Mouse (Mus musculus) C2C12 (cell line): Measurements from ENCODE around the gene Rnf38. TPM values are rescaled to one million over a fixed set of nuclear protein-coding genes. Genes with fewer than 3 reads are reported as not detected.
A peak's percentile ranks its signal among the peaks of the same experiment; 100 is the strongest.

ENCODE experiments used
- H3K27me3 ChIP-seq: one replicate; pipeline ENCODE4 v1.6.1; 2011; ENCODE audit not compliant: control insufficient read depth, insufficient read depth, insufficient read length
- H3K36me3 ChIP-seq: one replicate; pipeline ENCODE4 v1.6.1; 2011; ENCODE audit not compliant: control insufficient read depth, insufficient read depth
- H3K4me3 ChIP-seq: one replicate; pipeline ENCODE4 v1.5.1; 2011; ENCODE audit warnings: mild to moderate bottlenecking, control low read depth; ENCODE audit not compliant: poor library complexity, insufficient read depth, severe bottlenecking
- H3K79me2 ChIP-seq: one replicate; pipeline ENCODE4 v1.6.1; 2011; ENCODE audit not compliant: control insufficient read depth, insufficient read depth
- H3K79me3 ChIP-seq: one replicate; pipeline ENCODE4 v1.6.1; 2011; ENCODE audit warnings: low read depth, control low read depth
- H3ac ChIP-seq: one replicate; pipeline ENCODE3; 2011; ENCODE audit warnings: low read depth; ENCODE audit not compliant: control insufficient read depth, insufficient read length
- CEBPB ChIP-seq: IDR thresholded peaks from one replicate; pipeline ENCODE4 v1.6.1; 2011; ENCODE audit warnings: low read depth, mild to moderate bottlenecking, control low read depth, moderate library complexity
- CTCF ChIP-seq: IDR thresholded peaks from one replicate; pipeline ENCODE4 v1.5.1; 2011; ENCODE audit not compliant: control insufficient read depth, insufficient read depth, insufficient read length
- FOSL1 ChIP-seq: IDR thresholded peaks from one replicate; pipeline ENCODE4 v1.8.0; 2011; ENCODE audit warnings: mild to moderate bottlenecking, low read length; ENCODE audit not compliant: poor library complexity, insufficient read depth, severe bottlenecking
- MAX ChIP-seq: IDR thresholded peaks from one replicate; pipeline ENCODE4 v1.6.1; 2011; ENCODE audit warnings: mild to moderate bottlenecking, control low read depth
- MYOD1 ChIP-seq: IDR thresholded peaks from one replicate; pipeline ENCODE4 v1.6.1; 2011; ENCODE audit warnings: low read depth; ENCODE audit not compliant: control insufficient read depth, insufficient read length
- MYOG ChIP-seq: IDR thresholded peaks from one replicate; pipeline ENCODE4 v1.6.1; 2011; ENCODE audit not compliant: control insufficient read depth, insufficient read length; ENCODE audit errors: extremely low read depth
- USF1 ChIP-seq: IDR thresholded peaks from one replicate; pipeline ENCODE4 v1.6.1; 2011; ENCODE audit warnings: low read depth, mild to moderate bottlenecking, control low read depth, moderate library complexity
- polyA plus RNA-seq: library from polyadenylated mRNA; unstranded; fragments of >200 nt; fragmentation: generic; extraction: Trizol; gene quantifications from one replicate; pipeline ENCODE4 v1.2.1, GENCODE M21; 2012; ENCODE audit warnings: missing spikeins

Gene Rnf38
- polyA plus RNA-seq, 1 experiment, result 9.8 TPM

DNA sequence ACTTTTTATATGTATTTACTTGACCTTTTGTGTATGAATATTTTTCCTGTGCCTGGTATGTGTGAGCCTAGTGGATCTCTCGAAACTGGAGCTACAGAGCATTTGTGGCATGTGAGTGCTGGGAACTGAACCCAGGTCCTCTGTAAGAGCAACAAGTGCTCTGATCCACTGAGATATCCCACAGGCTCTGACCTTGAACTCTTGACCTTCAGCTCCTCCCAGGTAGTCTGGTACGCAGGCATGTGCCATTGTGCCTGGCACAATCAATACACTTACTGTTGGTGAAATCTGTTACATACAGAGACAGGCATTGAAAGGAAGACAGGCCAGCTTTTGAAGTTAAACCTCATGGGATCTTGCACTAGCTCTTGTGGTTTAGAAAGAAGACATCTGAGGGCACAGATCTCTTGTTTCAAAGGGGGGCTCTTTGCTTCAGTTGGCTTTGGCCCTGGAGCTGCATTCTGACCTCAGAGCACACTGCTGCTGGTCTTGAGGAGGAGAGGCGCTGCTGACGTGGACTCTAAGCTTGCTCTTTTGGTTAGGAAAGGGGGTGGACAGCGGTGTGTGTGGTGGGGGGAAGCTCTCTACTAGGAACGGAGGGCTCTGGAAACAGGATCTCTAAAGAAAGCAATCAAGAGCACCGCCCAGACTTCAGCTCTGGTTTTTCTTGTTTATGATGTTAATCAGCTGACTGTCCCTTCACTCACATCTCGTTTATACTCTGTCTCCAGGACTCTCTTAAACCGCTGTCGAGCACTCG lies 135.8 kb downstream of the Rnf38 start:
- no peak overlapping the region for H3ac ChIP-seq
- H3K4me3 ChIP-seq, result no peak overlapping the region
- H3K79me3 ChIP-seq, result no peaks in the 10 kb centered on the region
- TF ChIP-seq MAX (no peak), MYOD1 (no peak), CEBPB (no peak), USF1 (no peak), FOSL1 (no peak), CTCF (no peak), MYOG (no peak)
- no peaks in the 10 kb centered on the region for H3K79me2 ChIP-seq
- no peaks in the 10 kb centered on the region for H3K27me3 ChIP-seq
- H3K36me3 ChIP-seq, result no peaks in the 10 kb centered on the region

DNA sequence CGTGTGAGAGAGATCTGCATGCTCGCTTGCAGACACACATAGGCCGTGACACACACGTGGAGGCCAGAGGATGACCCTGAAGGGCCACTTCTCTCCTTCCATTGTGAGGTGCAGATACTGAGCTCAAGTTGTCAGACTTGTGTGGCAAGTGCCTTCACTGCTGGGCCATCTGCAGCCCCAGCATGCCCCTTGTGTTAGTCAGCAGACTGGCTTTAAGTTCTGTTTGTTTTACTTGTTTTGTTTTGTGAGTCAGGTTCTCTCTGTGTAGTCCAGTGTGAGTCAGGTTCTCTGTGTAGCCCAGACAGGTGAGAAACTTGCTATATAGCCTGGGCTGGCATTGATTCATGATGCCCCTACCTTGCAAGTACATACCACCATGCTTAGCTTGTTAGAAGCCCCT lies 139.1 kb downstream of the Rnf38 start:
- no peak overlapping the region for H3K4me3 ChIP-seq
- no peak overlapping the region for H3ac ChIP-seq
- TF ChIP-seq CEBPB (no peak), MYOD1 (no peak), MYOG (no peak), FOSL1 (no peak), MAX (no peak), USF1 (no peak), CTCF (no peak)
- no peaks in the 10 kb centered on the region for H3K79me2 ChIP-seq
- H3K79me3 ChIP-seq, result no peaks in the 10 kb centered on the region
- no peaks in the 10 kb centered on the region for H3K36me3 ChIP-seq
- no peaks in the 10 kb centered on the region for H3K27me3 ChIP-seq

DNA sequence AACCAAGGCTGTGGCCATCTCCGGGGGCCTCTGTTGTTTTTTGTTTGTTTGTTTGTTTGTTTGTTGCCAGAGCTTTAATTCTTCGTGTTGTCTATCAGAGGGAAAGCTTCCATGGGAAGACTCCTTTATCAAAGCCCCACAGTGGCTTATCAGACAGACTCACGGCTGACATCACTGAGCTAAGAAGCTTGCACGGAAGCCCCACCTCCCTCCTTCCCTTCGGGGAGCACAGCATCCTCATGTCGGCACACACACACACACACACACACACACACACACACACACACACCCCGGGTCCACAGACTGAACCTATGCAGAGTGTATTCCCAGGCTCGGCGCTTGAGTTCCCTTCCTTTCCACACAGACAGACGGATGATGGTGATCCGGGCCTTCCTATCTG lies 141.2 kb downstream of the Rnf38 start:
- Histone ChIP-seq H3K79me3 (no peaks in the 10 kb centered on the region), H3ac (no peak overlapping the region), H3K4me3 (no peak overlapping the region), H3K36me3 (no peaks in the 10 kb centered on the region), H3K79me2 (no peaks in the 10 kb centered on the region), H3K27me3 (no peaks in the 10 kb centered on the region)
- TF ChIP-seq USF1 (no peak), FOSL1 (no peak), MAX (no peak), MYOG (no peak), CTCF (no peak), MYOD1 (no peak), CEBPB (no peak)

DNA sequence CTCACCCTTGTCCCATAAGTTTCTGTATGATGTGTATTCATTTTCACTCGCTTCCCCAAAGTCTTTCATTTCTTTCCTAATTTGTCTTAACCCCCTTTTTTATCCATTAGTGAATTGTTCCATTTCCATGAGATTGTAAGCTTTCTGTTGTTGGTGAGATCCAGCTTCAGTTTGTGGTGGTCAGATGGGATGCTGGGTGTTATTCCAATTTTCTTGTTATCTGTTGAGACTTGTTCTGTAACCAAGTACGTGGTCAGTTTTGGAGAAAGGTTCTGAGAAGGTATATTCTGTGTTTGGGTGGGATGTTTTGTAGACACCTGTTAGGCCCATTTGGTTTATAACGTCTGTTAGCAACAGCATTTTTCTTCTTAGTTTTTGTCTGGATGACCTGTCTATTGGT lies 148.0 kb downstream of the Rnf38 start:
- H3K79me3 ChIP-seq, result no peaks in the 10 kb centered on the region
- TF ChIP-seq CTCF (no peak), USF1 (no peak), MAX (no peak), CEBPB (no peak), MYOG (no peak), FOSL1 (no peak), MYOD1 (no peak)
- no peaks in the 10 kb centered on the region for H3K79me2 ChIP-seq

DNA sequence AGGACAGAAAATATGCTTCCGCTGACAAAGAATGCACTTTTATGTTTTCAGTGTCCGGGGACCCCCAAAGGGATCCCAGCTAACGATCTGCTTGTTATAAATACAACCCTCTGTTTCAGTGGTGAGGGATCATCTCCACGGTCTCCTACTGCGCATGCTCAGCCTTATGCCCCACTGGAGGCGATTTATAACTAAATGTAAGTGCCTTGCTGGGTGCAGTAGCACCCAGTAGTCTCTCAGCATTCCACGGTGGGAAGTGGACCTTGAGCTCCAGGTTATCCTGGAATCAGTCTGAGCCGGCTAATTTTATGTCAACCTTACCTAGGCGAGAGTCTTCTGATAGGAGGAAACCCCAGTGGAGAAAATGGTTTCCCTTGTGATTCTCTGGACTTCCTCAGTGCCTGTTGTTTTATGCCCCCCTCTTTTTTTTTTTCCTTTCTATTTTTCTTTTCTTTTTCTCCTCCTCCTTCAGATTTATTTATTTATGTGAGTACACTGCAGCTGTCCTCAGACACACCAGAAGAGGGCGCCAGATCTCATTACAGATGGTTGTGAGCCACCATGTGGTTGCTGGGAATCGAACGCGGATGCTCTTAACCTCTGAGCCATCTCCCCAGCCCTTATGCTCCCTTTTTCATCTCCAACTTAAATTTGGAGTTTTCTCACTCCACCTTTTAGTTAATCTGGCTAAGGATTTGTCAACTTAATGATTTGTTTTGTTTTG lies 148.8 kb downstream of the Rnf38 start:
- no peak for TF ChIP-seq MYOD1
- no peak for TF ChIP-seq USF1
- TF ChIP-seq MYOG, result no peak
- no peak for TF ChIP-seq CTCF
- TF ChIP-seq MAX, result no peak
- TF ChIP-seq FOSL1, result no peak
- TF ChIP-seq CEBPB, result no peak
- no peaks in the 10 kb centered on the region for H3K79me3 ChIP-seq
- H3K36me3 ChIP-seq, result no peaks in the 10 kb centered on the region
- H3K79me2 ChIP-seq, result no peaks in the 10 kb centered on the region
- no peak overlapping the region for H3ac ChIP-seq
- H3K4me3 ChIP-seq, result no peak overlapping the region
- H3K27me3 ChIP-seq, result no peaks in the 10 kb centered on the region

More for the DNA sequence above, 148.0 kb downstream of the Rnf38 start:
- H3K36me3 ChIP-seq, result no peaks in the 10 kb centered on the region
- H3K4me3 ChIP-seq, result no peak overlapping the region
- H3K27me3 ChIP-seq, result no peaks in the 10 kb centered on the region
- no peak overlapping the region for H3ac ChIP-seq

DNA sequence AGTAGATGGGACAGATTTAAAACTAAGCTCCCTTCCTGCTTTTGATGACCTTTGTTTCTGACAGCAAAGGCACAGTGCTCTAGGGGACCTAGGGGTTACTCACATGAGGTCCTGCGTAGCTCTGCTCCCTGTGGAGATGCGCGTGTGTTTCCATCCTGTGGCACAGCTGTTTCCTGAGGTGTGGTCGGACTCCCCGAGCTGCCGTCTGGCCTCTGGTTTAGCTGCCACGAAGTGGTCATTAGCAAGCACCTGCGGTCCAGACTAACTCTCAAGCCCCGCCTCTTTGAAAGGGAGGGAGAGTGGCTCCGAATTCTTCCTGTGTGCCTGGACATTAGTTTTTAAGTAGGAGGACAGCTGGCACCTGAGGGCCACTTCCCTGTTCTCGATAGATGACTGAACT lies 149.6 kb downstream of the Rnf38 start, which contains the start of gene Gne:
Gene Gne (minus strand): TSS at position 233 of the 400 bp plus-strand sequence.
- no peaks in the 10 kb centered on the region for H3K36me3 ChIP-seq
- H3K79me2 ChIP-seq, result no peaks in the 10 kb centered on the region
- peak within 1 kb of the TSS; percentile 7 for H3ac ChIP-seq
- no peaks in the 10 kb centered on the region for H3K27me3 ChIP-seq
- no peak for TF ChIP-seq MAX
- peak; percentile 51 for TF ChIP-seq MYOD1
- H3K4me3 ChIP-seq, result no peak within 1 kb of the TSS
- H3K79me3 ChIP-seq, result no peaks in the 10 kb centered on the region
